Mouse (Mus musculus): Measurements from ENCODE around the gene Btbd35f28.
"Not testable (repeated sequence)": the region's sequence is repeated elsewhere in the genome, so short reads cannot be mapped to it uniquely, and the experiment has no call there.

The Btbd35f28 gene

GRCm38 (mm10) chrX:4196276-4196675 is at the start of gene Btbd35f28:
Gene Btbd35f28, plus strand, starts transcription at chrX:4196576.
- DNase-seq = not testable (repeated sequence)
